Mouse (Mus musculus) MEL (cell line): ENCODE data around the gene Spsb2.

ENCODE experiments used
- BHLHE40 ChIP-seq: IDR thresholded peaks from 2 replicates; pipeline ENCODE4 v1.6.1; 2012; ENCODE audit warnings: low read depth, mild to moderate bottlenecking, inconsistent platforms, low read length, improper control_type of control experiment, borderline replicate concordance
- CTCF ChIP-seq, 3 experiments: IDR thresholded peaks in 2 of 3; conservative IDR thresholded peaks in 1 of 3; 2 replicates each; pipeline ENCODE4 v1.5.1; 2011 to 2012; ENCODE audit warnings: low read length in 3 of 3, low read depth in 2 of 3, mild to moderate bottlenecking in 2 of 3, improper control_type of control experiment in 1 of 3, inconsistent platforms in 1 of 3, mixed read lengths in 1 of 3, moderate library complexity in 1 of 3; ENCODE audit not compliant: control insufficient read depth in 1 of 3, insufficient read depth in 1 of 3, poor library complexity in 1 of 3, severe bottlenecking in 1 of 3
- ELF1 ChIP-seq: IDR thresholded peaks from 2 replicates; pipeline ENCODE4 v1.6.1; 2014; ENCODE audit warnings: low read depth, mild to moderate bottlenecking, inconsistent platforms, low read length, improper control_type of control experiment, moderate library complexity
- EP300 ChIP-seq, 2 experiments: IDR thresholded peaks; 2 replicates each; pipeline ENCODE4 v1.6.1; 2011; ENCODE audit warnings: improper control_type of control experiment in 2 of 2, low read length in 2 of 2, low read depth in 1 of 2, mild to moderate bottlenecking in 1 of 2
- GATA1 ChIP-seq: IDR thresholded peaks from 2 replicates; pipeline ENCODE4 v1.6.1; 2011; ENCODE audit warnings: low read depth, low read length, improper control_type of control experiment
- MYC ChIP-seq: IDR thresholded peaks from 2 replicates; pipeline ENCODE4 v1.6.1; 2011; ENCODE audit warnings: low read depth, mild to moderate bottlenecking, low read length, improper control_type of control experiment, moderate library complexity
- POLR2A ChIP-seq, 2 experiments: IDR thresholded peaks; 2 replicates each; pipeline ENCODE4 v1.6.1; 2011 to 2012; ENCODE audit warnings: low read length in 2 of 2, mild to moderate bottlenecking in 2 of 2, control low read depth in 1 of 2, improper control_type of control experiment in 1 of 2, low read depth in 1 of 2, moderate library complexity in 1 of 2; ENCODE audit not compliant: control insufficient read depth in 1 of 2, insufficient read depth in 1 of 2, poor library complexity in 1 of 2
- TBP ChIP-seq: IDR thresholded peaks from 2 replicates; pipeline ENCODE4 v1.8.0; 2011; ENCODE audit warnings: low read depth, low read length, improper control_type of control experiment
- UBTF ChIP-seq: IDR thresholded peaks from 2 replicates; pipeline ENCODE4 v1.6.1; 2012; ENCODE audit warnings: low read depth, mild to moderate bottlenecking, inconsistent platforms, low read length, improper control_type of control experiment, moderate library complexity, borderline replicate concordance; ENCODE audit not compliant: insufficient read depth
- USF1 ChIP-seq: IDR thresholded peaks from 2 replicates; pipeline ENCODE4 v1.6.1; 2014; ENCODE audit warnings: low read depth, mild to moderate bottlenecking, inconsistent platforms, low read length, improper control_type of control experiment, moderate library complexity
- USF2 ChIP-seq, 2 experiments: IDR thresholded peaks; 2 replicates each; pipeline ENCODE4 v1.6.1; 2011 to 2012; ENCODE audit warnings: improper control_type of control experiment in 2 of 2, low read length in 2 of 2, borderline replicate concordance in 1 of 2, inconsistent platforms in 1 of 2, low read depth in 1 of 2, mild to moderate bottlenecking in 1 of 2; ENCODE audit not compliant: insufficient read depth in 1 of 2
- ZC3H11A ChIP-seq: IDR thresholded peaks from 2 replicates; pipeline ENCODE4 v1.6.1; 2012; ENCODE audit warnings: low read depth, mild to moderate bottlenecking, inconsistent platforms, low read length, improper control_type of control experiment

DNA sequence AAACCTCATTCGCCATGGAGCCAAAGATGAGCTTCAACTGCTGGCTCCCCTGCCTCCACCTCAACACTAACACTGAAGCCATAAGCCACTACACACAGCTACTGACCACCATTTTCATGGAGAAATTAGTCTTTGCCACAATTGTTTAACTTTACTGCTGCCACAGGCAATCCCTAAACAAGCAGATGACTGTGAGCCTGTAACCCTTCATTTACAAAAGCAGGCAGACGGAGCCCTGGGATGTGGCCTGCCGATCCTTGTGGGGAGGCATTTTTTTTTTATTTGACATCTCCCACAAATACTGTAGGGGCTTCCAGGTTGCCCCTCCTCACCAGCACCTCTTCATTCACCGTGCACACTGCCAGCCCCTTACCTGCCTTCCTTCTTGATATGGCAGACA lies 8.2 kb downstream of the Spsb2 start:
- no peak for TF ChIP-seq POLR2A (IDR thresholded peaks at IDR 0.05; ENCODE audit: control insufficient read depth in 1 of 2, insufficient read depth in 1 of 2, low read depth in 1 of 2, low read length in 2 of 2, poor library complexity in 1 of 2)
- no peak for TF ChIP-seq ZC3H11A
- TF ChIP-seq MYC, result no peak
- no peak for TF ChIP-seq TBP
- no peak for TF ChIP-seq ELF1
- TF ChIP-seq GATA1, result no peak
- TF ChIP-seq CTCF (IDR thresholded peaks at IDR 0.05 in 2 of 3, conservative IDR thresholded peaks at IDR 0.05 in 1 of 3; ENCODE audit: control insufficient read depth in 1 of 3, insufficient read depth in 1 of 3, low read depth in 2 of 3, low read length in 3 of 3, poor library complexity in 1 of 3, severe bottlenecking in 1 of 3), result no peak
- TF ChIP-seq EP300 (IDR thresholded peaks at IDR 0.05; ENCODE audit: low read depth in 1 of 2, low read length in 2 of 2), result no peak
- no peak for TF ChIP-seq BHLHE40
- TF ChIP-seq UBTF, result no peak
- no peak for TF ChIP-seq USF1
- no peak for TF ChIP-seq USF2 (IDR thresholded peaks at IDR 0.05; ENCODE audit: borderline replicate concordance in 1 of 2, insufficient read depth in 1 of 2, low read depth in 1 of 2, low read length in 2 of 2)
